Mouse (Mus musculus): Measurements from ENCODE around the gene Zfp36l1.

- TF ChIP-seq POLR2A (IDR thresholded peaks at IDR 0.05; ENCODE audit: control insufficient read depth, extremely low read depth, insufficient read depth, low read length, poor library complexity) (no peak), CTCF (IDR thresholded peaks at IDR 0.05; ENCODE audit: borderline replicate concordance, control insufficient read depth, extremely low read depth, insufficient read depth, low read length, poor library complexity) (no peak)
Measured at GRCm38 (mm10) chr12:80069040-80069439, 43.8 kb downstream of the Zfp36l1 start.

Measured in thymus, adult 2 months (tissue).